Mouse (Mus musculus): ENCODE measurements around the gene Tut7.
A peak's percentile ranks its signal among the peaks of the same experiment; 100 is the strongest.

The Tut7 gene

GRCm38 (mm10) chr13:59822507-59823462 lies at the start of gene Tut7:
TSS of gene Tut7 (minus strand) at chr13:59823147.
- DNase-seq = peak; percentile 100

- peak; percentile 64 for DNase-seq
These were observed 49.5 kb upstream of the Tut7 start for GRCm38 (mm10) chr13:59872446-59872845.

GRCm38 (mm10) chr13:59870004-59870403 lies 47.1 kb upstream of the Tut7 start:
- DNase-seq = no peak

- peak; percentile 88 for DNase-seq
These were observed 45.2 kb upstream of the Tut7 start for GRCm38 (mm10) chr13:59868011-59868649.

GRCm38 (mm10) chr13:59867103-59867502 lies 44.2 kb upstream of the Tut7 start:
- peak; percentile 95 for DNase-seq

- DNase-seq = no peak
These were observed 36.6 kb upstream of the Tut7 start for GRCm38 (mm10) chr13:59859515-59859914.

GRCm38 (mm10) chr13:59856286-59857070 lies 33.5 kb upstream of the Tut7 start:
- peak; percentile 94 for DNase-seq

GRCm38 (mm10) chr13:59853471-59853870 lies 30.5 kb upstream of the Tut7 start:
- DNase-seq = peak; percentile 95

- DNase-seq = peak; percentile 42
These were observed 27.4 kb upstream of the Tut7 start for GRCm38 (mm10) chr13:59850373-59850772.

- peak; percentile 52 for DNase-seq
These were observed 21.7 kb upstream of the Tut7 start for GRCm38 (mm10) chr13:59844661-59845060.

GRCm38 (mm10) chr13:59843976-59844375 lies 21.0 kb upstream of the Tut7 start:
- DNase-seq = peak; percentile 70

GRCm38 (mm10) chr13:59842226-59843210 lies 19.6 kb upstream of the Tut7 start:
- peak; percentile 95 for DNase-seq

GRCm38 (mm10) chr13:59841761-59842160 lies 18.8 kb upstream of the Tut7 start:
- peak; percentile 91 for DNase-seq

GRCm38 (mm10) chr13:59840429-59841169 lies 17.7 kb upstream of the Tut7 start:
- peak; percentile 97 for DNase-seq

GRCm38 (mm10) chr13:59839356-59839755 lies 16.4 kb upstream of the Tut7 start:
- peak; percentile 90 for DNase-seq

GRCm38 (mm10) chr13:59838464-59838863 lies 15.5 kb upstream of the Tut7 start:
- DNase-seq = peak; percentile 71

- peak; percentile 70 for DNase-seq
These were observed 13.9 kb upstream of the Tut7 start for GRCm38 (mm10) chr13:59836811-59837210.

- peak; percentile 89 for DNase-seq
These were observed 13.3 kb upstream of the Tut7 start for GRCm38 (mm10) chr13:59836101-59836798.

- DNase-seq = peak; percentile 98
These were observed 12.0 kb upstream of the Tut7 start for GRCm38 (mm10) chr13:59834786-59835452.

- peak; percentile 55 for DNase-seq
These were observed 9.9 kb upstream of the Tut7 start for GRCm38 (mm10) chr13:59832871-59833270.

Measured in heart, adult 11 months (tissue).